Mouse (Mus musculus): ENCODE data around the gene Ormdl3.
A peak's percentile ranks its signal among the peaks of the same experiment; 100 is the strongest.

Ormdl3 gene

DNA sequence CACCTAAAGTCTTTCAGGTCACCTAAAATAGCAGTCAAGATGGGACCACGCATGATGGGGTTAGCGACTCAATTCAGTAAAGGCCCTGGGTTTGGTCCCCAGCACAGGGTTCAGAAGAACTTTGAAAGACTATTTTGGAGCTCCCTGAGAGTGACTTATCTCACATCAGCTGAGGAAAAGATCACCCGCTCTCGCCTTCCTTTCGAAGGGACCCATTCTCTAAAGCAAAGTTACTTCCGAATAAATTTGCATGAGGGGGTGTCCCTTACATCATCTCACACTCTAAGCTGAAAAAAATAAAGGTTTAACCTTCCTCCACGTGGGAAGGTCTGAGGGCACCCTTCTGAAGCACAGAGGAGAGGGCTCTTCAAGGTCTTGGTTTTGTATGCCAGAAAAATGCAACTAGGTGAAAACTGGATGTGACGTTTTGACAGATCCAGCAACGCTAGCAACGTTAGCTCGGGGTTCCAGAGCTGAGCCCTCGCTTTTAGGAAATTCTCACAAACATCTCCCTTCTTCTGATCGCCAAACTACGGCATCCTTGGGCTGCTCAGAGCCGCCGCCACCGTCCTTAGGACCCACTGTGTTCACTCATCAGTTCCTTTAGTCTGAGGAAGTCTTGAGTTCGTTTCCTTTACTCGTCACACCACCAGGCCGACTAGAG is 36.7 kb downstream of the Ormdl3 start:
- peak in 1 of 2 experiments; percentile 7 for DNase-seq

DNA sequence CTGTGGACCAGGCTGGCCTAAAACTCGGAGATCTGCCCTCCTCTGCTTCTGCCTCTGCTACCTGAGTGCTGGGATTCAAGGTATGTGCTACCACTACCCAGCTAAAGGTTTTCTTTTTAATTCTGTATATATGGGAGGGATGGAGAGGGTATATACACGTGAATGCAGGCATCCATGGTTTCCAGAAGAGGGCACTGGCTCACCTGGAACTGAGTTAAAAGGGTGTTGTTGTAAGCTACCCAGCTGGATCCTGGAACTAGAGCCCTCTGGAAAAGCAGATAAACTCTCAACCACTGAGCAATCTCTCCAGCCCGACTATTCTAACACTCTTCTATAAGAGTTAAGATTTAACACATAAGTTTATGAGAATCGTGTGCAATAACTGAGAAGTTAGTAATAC is 37.8 kb downstream of the Ormdl3 start:
- DNase-seq = no peak

DNA sequence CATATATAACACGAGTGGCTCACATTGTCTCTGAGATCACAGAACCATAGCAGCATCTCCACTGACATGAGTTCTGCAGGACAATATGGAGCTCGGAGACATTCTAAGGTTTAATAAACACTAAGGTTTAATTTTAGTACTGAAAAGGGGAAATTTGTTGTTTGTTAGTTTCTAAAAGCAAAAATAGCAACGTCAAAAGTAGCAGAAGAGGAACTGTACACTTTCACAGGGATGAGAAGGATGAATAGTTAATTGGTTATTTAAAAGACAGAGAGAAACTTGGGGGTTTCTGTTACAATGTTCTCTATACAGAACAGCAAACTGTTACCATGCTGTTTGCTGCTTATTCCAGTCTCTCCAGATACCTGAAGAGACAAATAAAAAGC is 39.9 kb downstream of the Ormdl3 start:
- no peak for DNase-seq

DNA sequence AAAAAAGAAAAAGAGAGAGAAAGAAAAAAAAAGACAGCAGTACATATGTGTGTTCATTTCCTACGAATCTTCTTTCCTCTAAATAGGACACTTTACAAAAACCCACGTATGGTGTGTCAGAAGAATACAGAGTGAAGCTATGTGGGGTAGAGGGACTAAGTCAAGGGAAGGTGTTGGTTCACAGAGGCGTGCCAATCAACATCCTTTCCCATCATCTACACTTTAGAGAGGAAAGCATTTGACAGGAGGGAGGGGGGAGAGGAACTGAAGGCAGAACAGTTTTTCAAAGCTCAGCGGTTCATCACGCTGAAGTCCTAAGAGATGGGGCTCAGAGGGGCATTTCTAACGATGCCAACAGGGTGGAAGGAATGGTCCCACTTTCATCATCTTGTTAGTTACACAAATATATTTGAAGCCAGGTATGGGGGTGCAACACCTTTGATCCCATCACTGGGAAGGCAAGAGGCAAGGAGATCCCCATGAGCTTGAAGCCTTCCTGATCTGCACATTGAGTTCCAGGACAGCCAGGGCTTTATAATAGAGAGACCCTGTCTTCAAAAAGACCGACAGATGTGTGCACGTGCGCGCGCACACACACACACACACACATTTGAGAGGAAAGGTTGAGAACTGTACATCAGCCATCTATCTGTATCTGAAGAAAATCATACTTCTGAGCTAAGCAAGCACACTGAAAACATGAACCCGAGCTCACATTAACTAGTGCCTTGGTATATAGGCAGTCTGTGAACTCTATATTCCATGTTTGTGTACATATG is 40.5 kb downstream of the Ormdl3 start:
- DNase-seq = no peak

DNA sequence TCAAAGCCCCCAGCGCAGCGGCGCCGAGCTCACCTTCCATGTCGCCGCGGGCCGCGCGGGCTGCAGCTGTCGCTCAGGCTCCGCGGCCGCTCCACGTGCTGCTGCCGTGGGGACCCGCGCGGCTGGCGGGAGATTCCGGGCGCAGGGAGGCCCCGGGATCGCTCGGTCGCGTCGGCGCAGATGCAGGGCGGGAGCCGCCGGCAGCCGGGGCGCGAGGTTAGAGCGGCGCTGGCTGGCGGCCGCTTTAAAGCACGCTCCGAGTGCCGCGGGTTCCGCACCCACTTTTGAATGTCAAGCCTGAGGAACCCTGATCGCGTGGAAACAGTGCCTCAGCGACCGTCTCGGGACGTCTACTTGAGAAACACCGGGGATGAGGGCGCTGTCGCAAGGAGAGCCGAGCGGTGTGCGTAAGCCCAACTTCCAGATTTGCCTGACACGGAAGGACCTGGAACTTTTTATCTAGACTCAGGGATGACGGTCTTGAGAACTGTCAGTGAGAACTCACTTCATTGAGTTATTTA is 41.4 kb downstream of the Ormdl3 start, which contains the start of gene Ikzf3:
Ikzf3 (minus strand) TSS at position 321 of the 521 bp plus-strand sequence.
- DNase-seq = peak; percentile 38 to 40

DNA sequence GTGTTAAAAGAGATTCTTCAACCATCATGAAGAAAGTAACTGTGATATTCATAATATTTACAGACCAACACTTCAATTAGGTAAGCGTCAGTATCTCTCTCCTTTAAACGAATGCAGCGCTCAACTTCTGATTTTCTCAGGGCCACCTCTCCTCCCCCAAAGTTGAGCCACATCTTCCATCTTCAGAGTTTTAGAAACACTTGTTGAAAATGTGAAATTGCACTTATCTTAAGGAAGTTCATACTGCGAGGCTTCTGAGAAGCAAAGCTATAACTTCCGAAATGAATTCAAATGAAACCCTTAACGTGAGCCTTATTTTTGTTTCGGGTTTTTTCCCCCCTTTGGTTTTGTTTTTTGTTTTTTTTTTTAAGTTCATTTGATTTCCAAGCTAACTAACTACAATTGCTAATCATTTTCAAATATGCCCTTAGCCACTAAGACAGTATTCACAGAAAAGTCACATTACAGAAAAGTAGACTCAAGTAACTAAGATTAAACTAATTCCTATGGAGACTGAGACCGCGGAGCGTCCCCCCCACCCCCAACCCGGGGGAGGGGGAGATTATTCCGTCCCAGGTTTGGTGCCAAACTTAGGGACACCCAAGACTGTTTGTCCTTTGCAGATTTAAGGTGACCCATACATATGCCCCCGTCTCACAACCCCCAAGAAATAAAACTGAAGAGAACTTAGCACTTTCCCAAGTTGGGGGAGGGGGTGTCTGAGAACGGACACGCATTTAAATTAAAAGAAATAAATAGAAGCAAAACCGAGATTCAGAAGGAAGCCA is 42.1 kb downstream of the Ormdl3 start:
- DNase-seq = no peak

DNA sequence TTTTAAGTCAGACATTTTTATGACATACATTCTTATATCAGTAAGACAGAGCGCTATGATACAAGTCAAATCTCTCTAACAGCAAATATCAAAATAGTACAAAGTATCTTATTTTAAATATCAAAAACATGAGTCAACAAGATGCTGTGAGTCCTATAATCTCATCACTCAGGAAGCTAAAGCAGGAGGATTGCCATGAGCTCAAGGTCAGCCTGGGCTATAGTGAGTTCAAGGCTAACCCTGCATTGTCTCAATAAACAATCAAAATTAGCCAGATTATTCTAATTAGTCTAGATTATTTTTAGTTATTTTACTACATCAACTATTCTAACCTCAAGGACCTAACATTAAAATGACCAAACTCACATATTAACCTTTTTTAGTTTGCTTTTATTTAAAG is 43.8 kb downstream of the Ormdl3 start:
- no peak for DNase-seq

DNA sequence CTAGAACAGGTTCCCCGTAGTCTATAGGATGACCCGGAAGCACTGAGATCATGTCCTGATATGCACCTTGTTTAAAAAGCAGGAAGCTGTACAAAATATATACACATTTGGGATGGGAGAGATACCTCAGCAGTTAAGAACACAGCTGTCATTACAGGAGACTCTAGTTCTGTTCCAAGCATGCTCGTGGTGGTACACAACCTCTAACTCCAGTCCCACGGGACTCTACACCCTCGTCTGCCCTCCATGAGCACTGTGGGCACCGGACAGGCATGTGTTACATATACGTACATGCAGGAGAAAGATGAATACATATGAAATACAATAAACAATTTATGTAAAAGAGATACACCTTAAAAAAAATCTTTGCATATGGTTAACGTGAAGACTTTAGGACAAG is 44.6 kb downstream of the Ormdl3 start:
- no peak for DNase-seq

DNA sequence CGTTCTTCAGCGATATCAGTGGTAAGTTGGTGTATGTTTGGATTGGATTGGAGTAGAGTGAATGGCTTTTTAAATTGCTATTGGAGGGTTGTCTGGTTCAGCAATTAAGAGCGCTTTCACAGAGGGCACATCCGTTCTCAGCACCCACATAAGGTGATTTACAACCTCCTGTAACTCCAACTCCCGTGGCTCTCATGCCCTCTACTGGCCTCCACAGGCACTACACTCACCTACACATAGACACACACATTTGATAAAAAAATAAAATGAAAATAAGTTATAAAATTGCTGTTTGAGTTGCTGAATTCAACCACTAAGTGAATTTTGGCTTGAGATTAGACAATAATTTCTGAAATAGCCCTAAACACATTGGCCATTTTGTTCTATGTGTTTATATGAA is 46.8 kb downstream of the Ormdl3 start:
- DNase-seq = no peak

DNA sequence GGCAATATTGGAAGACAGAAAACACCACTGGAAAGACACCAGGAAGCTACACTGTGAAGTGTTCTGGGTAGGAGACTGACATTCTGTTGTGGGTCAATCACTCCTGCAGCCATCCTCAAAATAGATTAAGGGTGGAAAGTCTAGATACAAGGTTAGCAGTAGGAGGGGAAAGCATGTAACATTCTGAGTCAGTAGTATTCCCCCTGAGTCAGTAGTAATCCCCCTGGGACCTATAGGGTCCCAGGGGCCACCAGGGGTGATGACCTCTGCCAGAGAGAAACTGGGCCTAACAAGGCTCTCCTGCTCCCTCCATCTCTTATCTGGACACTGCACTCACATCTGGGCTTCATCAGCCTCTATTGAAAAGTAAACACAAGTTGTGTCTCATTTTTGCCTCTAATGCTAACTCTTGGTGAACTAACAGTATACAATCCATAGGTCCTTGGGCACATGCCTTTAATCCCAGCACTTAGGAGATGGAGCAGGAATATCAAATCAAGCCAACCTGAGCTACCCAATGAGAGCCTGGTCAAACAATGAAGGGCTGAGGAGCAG is 49.6 kb downstream of the Ormdl3 start:
- no peak for DNase-seq
